Mouse (Mus musculus) testis, postnatal 10 days (tissue): ENCODE measurements around the gene Prmt1.

ENCODE experiments used
- DNase-seq: peaks from one replicate; pipeline ENCODE4 v3.0.0; 2021; ENCODE audit warnings: low spot score

Gene Prmt1

DNA sequence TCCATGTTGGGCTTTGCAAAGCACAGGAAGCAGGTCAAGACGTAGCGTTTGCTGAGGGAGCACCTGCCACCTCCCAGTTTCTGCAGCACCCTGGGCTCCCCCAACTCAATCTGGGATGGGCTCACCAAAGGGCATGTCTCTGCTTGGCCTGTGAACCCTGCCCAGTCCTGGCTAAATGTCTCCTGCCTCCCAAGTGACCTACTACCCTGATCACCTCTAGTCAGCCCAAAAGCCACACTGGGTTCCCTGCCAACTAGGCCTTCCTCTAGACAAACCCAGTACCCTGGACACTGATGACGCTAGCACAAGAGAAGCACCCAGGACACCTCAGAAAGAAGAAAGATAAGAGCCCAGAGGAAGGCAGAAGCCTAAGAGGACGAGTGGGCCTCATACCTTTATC, 26.5 kb upstream of the Prmt1 start:
- DNase-seq: no peak

DNA sequence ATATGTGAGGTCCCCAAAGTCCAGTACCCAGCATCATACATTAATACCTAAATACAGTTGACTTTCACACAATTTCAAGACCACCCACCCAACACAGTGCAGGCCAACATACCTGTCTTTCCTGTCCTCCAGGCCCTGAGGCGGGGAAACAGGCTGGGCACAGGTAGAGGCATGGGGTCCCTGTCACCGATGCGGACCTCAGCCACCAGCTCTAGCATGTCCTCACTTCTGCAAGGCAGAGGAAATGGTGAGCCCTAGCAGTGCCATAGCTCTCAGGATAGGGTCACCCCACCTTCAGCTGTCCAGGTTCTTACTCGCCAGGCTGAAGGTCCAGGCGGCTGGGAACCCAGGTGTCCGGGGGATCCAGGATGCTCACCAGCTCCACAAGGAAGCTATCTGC, 25.6 kb upstream of the Prmt1 start:
- DNase-seq: no peak

DNA sequence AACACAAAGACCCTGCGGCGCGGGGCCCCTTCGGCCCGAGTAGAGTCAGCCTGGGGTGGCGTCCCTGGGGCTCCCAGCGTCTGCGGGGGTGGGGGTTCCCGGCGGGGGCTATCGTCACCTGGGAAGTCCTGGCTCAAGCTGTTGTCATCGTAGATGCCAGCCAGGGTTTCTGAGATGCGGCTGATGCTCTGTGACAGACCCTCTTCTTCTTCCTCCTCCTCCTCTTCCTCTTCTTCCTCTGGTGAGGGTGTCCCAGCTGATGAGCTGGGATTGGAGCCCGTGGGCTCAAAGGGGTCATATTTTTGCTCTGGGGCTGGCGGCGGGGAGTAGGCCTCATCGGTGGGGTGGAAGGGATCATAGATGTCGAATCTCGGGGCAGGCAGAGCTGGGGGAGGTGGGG, 22.0 kb upstream of the Prmt1 start:
- no peak for DNase-seq

DNA sequence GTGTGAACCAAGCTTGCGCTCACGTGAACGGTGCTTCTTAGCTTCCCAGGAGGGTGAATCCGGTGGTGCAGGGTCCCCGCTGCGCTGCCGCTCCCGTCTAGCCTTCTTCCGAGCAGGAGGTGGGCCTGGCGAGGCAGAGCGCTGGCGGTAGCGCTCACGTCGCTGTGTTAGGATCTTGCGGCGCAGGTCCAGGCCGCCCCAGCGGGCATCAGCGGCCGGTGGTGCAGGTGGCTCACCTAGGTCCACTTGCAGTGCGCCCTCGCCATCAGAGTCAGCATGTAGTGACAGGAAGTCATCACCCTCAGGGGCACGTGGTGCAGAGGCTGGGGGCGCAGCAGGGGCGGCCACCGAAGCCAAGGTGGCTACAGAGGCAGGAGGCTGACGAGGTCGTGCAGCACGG, 21.5 kb upstream of the Prmt1 start:
- DNase-seq: no peak

DNA sequence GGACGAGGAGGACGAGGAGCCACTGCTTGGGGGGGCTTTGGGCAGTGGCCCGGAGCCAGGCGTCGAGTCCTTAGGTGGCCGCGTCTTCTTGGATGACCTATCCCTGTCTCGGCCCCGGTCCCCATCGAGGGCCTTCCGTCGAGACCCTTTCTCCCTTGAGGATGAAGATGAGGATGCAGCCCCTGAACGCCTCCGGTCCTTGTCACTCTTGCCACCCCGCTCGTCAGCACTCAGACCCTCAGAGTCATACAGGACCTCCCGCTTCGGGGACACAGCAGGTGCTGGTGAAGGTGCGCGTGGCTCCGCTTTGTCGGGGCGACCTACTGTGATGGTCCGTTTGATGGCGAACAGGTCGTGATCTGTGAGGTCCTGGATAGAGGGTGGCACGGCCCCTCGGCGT, 20.8 kb upstream of the Prmt1 start:
- DNase-seq: no peak

DNA sequence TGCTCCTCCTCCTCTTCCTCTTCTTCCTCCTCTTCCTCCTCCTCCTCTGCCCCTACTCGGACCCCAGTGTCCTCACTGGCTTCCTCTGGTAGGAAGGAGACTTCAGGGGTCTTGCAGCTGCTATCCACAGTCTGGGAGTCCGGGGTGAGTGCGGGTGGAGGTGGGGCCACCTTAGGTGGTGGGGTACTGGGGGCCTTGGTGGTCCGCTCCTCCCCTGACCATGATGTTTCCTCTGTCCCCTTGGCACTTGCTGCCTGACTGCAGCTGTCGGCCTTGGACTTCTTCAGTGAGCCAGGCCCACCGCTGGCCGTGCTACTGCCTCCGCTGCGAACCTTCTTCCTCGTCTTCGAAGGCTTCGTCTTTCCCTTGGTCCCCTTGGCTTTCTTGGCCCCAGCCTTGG, 20.1 kb upstream of the Prmt1 start:
- no peak for DNase-seq

DNA sequence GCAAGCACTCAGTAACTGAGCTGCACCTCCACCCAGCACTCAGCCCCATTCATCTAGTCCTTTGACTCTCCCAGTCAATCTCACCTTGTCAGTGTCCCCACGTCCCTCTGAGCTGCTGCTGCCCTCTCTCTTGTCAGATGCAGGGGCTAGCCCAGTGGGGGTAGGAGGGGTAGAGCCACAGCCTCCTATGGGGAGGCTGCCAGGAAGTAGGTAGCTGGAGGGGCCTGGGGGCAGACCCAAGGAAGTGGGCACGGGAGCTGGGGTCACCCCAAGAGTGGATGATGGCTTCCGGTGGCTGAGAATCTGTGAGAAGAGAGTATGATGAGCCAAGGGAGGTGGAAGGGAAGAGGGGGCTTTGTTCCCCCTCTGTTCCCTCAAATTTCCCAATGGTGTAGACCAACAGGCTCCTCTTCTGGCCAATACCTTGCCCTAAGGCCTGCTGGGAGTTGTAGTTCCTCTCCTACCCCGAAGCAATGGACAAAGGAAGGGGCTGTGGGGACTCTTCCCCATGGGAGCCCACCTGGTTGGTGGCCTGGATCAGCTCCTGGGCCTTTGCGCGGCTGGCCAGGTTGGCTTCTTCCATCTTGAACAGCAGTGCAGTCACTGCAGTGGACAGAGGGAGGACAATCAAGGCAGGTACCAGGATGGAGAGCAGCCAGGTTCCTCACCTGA, 19.1 kb upstream of the Prmt1 start:
- DNase-seq: no peak

DNA sequence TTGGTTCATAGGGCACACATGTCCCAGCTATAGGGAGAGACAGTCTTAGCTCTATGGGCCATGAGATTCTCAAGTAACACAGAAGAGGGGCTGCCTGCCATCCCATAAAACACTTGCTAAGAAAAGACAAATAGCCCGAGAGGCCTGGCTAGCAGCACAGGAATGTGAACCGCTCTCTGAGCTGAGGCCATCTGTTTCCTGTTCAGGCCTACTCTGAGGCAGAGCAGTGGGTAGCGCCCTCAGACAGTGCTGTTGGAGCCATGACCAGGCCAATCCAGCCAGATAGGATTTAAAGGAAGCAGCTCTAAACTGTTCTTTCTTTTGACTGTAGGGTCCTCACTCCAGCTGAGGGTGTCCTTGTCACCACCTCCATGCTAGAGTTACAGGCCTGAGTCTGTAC, 18.2 kb upstream of the Prmt1 start:
- no peak for DNase-seq

DNA sequence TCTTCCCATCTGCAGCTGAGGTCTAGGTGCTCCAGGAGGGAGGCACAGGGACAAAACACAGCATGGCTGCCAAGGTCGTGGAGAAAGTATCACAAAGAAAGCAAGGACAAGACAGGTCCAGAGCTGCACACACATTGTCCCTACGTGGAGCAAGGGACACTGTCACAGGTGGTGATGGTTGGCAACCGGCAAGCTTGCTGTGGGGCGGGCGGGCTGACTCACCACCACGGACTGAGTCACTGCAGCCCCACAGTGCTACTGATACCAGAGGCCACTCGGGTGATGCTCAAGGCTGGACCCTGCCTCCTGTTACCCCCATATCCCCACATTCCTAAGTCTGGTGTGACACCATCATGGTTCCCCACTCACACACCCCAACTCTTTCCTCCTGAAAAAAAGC, 16.1 kb upstream of the Prmt1 start:
- no peak for DNase-seq

DNA sequence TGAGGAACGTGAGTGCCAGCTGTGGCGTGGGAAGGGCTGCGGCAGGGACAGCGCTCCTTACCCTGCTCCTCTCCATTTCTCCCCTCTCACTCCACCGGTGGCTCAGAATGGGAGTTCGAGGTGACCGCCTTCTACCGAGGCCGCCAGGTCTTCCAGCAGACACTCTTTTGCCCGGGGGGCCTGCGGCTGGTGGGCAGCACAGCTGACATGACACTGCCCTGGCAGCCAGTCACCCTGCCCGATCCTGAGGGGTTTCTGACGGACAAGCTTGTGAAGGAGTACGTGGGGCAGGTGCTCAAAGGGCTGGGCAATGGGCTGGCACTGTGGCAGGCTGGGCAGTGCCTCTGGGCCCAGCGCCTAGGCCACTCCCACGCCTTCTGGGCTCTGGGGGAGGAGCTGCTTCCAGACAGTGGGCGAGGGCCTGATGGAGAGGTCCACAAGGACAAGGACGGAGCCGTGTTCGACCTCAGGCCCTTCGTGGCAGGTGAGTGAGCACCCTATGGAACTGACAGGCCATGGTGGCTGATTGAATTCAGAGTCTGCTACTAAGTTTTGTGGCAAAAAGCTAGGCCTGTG, 14.3 kb upstream of the Prmt1 start:
- no peak for DNase-seq

DNA sequence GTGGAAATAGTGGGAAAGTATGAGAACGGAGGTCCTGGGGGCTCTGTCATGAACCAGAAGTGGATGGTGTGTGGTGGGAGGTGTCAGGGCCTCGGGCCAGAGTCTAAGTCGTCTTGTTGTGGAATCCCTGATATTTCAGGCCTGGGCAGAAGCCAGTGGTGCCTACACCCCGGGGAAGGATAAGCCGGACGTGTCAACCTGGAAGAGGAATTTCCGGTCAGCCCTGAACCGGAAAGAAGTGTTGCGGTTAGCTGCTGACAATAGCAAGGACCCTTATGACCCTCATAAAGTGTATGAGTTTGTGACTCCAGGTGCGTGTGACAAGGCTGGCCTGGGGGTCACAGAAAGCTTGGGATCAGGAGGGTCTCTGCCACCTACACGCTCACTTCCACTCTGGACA, 13.4 kb upstream of the Prmt1 start:
- DNase-seq: no peak

DNA sequence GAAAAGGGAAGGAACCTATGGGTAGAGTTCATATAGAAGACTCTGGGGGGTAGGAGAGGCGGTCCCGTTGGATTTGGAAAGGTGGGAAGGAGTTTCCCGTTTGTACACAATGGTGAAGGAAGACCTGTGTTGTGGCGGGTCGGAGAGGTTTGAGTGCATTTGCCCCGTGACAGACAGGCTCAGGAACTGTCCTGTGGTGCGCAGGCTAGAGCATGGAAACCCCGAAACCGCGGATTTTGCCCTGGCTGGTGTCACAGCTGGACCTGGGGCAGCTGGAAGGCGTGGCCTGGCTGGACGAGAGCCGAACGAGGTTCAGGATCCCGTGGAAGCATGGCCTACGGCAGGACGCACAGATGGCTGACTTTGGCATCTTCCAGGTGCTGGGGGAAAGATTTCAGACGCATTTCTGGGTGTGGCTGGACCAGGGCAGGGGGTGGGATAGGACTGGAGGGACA, 12.2 kb upstream of the Prmt1 start, which contains the start of gene Bcl2l12:
Bcl2l12 (minus strand) TSS at position 212 of the 455 bp plus-strand sequence.
- peak; percentile 77 for DNase-seq

DNA sequence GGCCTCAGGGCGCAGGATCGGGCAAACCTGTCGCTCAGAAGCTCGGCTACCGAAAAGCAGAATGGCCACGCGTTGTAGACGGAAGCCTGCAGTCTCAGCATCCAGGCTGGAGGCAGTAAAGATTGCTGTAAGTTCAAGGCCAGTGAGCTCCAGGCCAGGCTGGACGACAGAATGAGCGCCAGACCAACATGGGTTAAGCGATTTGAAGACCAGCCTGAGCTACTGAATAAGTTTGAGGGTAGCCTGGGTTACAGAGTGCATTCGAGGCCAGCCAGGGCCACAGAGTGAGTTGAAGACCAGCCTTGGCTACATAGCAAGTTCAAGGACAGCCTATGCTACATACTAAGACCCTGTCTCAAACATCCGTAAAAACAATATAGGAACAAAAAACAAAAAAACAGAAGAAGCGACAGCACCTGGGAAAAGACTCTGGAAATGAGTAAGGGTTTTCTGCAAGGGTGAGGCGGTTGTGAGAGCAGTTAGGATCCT, 11.6 kb upstream of the Prmt1 start:
- no peak for DNase-seq

DNA sequence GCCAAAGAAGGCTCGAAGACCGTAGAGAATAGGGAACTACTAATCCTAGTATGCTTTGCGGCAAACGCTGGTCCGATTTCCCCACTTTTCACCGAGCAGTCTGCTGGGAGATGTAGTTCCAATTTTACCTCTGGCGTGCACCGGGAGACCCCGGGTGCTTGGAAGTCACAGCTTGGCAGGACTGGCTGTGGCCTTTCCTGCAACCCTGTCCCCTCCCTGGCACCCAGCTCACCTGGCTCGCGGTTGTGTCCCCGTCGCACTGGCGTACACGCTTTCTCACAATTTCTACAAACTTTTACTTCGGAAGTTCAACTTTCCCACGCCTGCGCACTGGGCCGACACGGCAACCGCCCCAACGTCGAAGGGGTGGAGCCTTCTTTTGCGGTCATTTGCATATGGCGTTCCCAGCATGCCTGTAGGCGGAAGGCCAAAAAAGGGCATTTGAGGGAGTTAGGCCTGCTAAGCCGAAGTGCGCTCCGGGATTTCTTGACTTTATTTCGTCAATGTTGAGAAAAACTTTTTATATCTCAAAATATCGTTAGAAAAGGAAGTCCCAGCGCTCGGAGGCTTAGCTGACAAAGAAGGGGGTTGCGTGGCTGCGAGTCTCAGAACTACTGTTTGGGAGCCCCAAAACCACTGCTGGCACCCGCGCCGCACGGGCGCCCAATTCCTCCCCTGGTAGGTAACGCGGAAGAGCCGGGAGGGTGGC, 11.0 kb upstream of the Prmt1 start, which contains the start of gene Irf3:
Irf3 (plus strand) TSS at position 418 of the 709 bp plus-strand sequence.
- peak; percentile 98 for DNase-seq

DNA sequence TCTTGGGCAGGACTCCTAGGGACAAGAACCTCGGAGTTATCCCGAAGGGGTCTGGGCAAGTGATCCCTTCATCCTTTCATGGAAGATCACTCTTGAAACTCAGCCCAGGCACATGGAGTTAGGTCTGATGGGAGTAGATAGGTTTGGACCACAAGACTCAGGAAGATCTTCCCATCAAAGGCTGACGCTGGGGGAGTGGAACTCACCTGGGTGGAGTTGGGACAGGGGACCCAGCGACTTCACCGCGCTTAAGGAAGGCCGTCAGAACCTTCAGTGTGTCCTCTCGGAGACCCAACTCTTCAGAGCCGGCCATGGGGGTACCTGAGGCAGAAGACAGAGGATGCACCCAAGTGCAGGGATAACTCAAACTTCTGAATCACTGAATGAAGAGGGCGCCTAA, 10.3 kb upstream of the Prmt1 start:
- DNase-seq: no peak

DNA sequence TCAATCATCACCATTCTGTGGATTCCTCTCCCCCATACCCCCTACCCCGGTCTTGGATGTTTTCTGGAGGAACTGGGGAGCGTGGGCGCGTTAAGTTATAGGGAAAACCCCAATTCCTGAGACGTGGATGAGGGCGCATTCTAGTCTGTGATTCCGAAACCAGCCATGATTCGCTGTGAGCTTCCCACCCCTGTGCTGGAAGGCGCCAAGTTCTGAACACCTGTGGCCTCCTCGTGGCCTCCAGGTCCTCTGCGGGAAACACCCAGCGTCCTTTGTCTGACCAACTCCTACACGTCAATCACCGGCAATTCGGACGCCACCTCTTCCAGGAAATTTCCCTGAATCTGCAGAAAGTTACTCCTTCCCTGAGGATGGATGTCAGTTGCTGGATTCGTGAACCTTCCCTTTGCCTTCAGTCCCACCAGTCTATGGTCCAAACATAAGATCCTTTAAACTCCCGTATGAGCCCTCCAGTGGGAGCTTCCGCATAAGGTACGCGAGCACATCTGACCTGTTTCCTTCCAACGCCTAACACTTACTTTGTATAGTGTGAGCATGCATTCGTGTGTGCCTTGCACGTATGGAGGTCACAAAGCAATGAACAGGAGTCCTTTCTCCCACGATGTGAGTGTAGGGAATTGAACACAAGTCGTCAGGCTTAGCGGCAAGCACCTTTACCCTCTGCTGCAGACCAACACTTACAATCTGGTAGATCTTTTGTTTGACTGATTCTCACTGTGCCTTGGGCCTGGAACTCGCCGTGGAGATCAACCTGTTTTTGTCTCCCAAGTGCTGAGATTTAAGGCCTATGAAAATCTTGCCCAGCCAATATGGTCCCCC, 731 bp upstream of the Prmt1 start:
- no peak for DNase-seq

DNA sequence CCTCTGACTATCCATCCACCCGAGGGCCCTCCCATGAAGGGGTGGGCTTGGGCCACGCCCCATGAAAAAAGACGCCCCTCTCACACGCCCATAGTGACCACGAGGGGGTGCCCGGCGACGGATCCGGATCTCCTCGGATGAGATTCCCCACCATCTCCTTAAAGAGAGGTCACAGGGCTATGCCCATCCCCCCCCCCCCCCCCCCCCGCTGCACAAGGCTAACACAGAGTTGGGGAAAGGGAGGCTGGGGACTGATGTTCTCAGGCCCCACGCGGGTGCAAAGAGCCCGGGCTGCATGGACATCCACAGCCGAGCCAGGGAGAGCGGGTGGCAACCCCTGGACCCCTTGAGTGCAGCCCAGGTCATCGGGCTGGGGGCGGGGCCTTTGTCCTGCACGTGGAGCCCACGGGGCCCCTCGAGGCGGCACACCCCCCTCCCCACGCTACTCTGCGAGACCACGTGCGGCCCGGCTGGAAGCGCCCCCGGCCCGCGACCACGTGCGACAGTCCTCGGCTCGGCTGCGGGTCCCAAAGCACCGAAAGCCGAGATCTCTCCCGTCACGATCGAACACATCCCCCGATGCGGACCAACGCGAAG, 675 bp downstream of the Prmt1 start:
- DNase-seq: peak; percentile 88

DNA sequence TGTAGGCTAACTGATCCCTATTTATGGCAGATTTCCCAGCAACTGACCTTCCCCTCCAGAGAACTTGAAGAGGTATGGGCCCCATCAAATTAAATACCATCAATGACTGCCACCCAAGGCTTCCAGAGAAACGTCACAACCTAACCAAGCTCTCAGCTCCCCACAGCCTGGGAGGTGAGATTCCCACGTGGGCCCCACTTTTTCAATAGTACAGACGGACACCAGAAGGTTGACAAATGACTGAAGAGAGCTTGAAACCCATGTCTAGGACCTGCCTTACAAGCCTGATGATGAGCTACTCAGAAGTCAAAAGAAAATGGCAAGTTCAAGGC, 1.6 kb downstream of the Prmt1 start:
- DNase-seq: no peak

DNA sequence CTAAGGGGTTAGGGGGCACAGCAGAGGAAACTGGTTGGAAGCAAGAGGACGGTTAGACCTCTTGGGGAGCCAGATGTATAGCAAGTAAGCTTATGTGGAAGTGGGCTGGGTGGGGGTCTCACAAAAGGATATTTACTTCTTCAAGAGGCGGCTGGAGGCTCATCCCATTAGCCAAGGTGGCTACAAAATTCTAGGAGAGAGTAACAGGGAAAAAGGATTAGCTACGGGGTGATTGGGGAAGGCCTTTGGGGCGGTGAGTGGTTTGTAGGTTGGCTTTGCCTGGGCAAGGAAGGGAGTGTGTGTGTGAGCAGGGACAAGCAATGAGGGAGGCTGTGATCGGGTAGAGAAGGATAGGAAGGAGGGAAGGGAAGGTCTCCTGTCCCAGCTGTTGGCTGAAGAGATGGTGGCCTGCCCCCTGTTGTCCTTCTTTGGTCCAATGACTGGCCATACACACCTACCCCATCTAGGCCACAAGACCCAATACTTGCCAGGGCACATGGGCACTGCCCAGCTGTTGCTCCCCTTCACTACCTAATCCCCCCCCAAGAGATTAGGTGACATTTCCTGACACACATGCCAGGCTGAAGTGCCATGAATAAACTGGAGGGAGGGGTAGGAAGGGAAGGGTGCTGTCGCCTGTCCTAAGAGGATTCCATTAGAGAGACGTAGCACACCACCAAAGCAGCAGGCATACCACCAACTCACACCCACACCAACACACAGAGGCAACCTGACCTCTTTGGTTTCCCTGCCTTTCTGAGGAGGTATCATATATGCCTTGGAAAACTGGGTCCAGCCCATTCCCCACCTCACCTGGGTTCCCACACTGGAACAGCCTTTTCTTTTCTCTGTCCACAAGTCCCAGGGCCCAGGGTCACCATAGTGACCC, 2.2 kb downstream of the Prmt1 start:
- DNase-seq: no peak

DNA sequence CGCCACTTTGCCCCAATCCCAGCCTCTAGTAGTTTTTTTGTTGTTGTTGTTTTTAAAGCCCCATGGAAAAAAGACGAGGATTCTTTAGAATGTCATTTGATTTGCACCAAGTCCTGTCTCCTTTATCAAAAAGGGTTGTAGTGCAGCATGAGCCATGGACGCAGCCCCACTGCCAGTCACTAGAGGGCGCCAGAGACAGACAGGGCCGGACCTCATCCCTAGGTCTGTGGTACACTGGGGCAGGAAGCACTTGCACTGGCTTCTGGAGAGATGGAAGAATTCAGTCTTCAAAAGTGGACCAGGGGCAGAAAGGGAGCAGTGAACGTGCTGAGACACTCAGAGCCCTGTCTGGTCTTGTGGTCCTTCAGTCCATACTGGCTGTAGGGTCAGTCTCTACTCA, 3.3 kb downstream of the Prmt1 start:
- DNase-seq: peak; percentile 94

DNA sequence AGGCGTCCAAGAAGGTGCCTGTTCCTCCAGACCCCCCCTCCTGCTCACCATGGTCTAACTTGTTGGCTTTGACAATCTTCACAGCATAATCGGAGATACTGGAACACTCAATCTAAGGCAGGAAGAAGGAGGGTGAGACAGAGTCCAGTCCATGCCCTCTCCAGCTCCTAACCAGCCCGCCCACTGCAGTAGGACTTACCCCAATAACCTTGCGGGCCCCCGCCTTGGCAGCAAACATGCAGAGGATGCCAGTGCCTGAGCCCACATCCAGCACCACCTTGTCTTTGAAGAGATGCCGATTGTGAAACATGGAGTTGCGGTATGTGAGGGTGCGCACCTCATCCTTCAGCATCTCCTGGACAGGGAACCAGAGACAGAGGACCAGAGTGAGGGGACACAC, 4.8 kb downstream of the Prmt1 start:
- DNase-seq: no peak
